Mouse (Mus musculus) left cerebral cortex, adult 8-10 months (tissue): ENCODE measurements around the gene Gpx3. TPM values are rescaled to one million over a fixed set of nuclear protein-coding genes. Genes with fewer than 3 reads are reported as not detected.
"Not testable (repeated sequence)": the region's sequence is repeated elsewhere in the genome, so short reads cannot be mapped to it uniquely, and the experiment has no call there.

Source experiments
- DNase-seq, 2 experiments: peaks; one replicate each; pipeline ENCODE4 v3.0.0; 2022; ENCODE audit warnings: low spot score in 2 of 2
- total RNA-seq, 4 experiments: library from RNA; stranded (reverse); gene quantifications; 2 replicates each; pipeline ENCODE4 v1.2.4; 2022

The Gpx3 gene
- total RNA-seq, 4 experiments from 2014 or later = 7.5 to 12.5 (median 10.4) TPM

- no peak for DNase-seq
Observed at GRCm38 (mm10) chr11:54936035-54936770, 34.0 kb downstream of the Gpx3 start.

- DNase-seq = no peak
Observed at GRCm38 (mm10) chr11:54936771-54937140, 34.5 kb downstream of the Gpx3 start.

GRCm38 (mm10) chr11:54939501-54939900 lies 37.2 kb downstream of the Gpx3 start:
- no peak for DNase-seq

- no peak for DNase-seq
Observed at GRCm38 (mm10) chr11:54940056-54940455, 37.8 kb downstream of the Gpx3 start.

- DNase-seq = no peak
Observed at GRCm38 (mm10) chr11:54944702-54945101, 42.4 kb downstream of the Gpx3 start.

GRCm38 (mm10) chr11:54949717-54950116 lies 47.5 kb downstream of the Gpx3 start:
- no peak for DNase-seq

- DNase-seq = no peak
Observed at GRCm38 (mm10) chr11:54950684-54951083, 48.4 kb downstream of the Gpx3 start.

- DNase-seq = no peak
Observed at GRCm38 (mm10) chr11:54952651-54953050, 50.4 kb downstream of the Gpx3 start.

- DNase-seq = peak in 1 of 2 experiments; percentile 35
Observed at GRCm38 (mm10) chr11:54953993-54954446, 51.8 kb downstream of the Gpx3 start.

- no peak for DNase-seq
Observed at GRCm38 (mm10) chr11:54954716-54955115, 52.5 kb downstream of the Gpx3 start.

- not testable (repeated sequence) for DNase-seq
Observed at GRCm38 (mm10) chr11:54955400-54955734, 53.1 kb downstream of the Gpx3 start.

GRCm38 (mm10) chr11:54955735-54956480 lies 53.7 kb downstream of the Gpx3 start:
- peak; percentile 98 to 99 for DNase-seq

GRCm38 (mm10) chr11:54956912-54957311 lies 54.7 kb downstream of the Gpx3 start:
- DNase-seq = no peak

GRCm38 (mm10) chr11:54957708-54958107 lies 55.5 kb downstream of the Gpx3 start:
- not testable (repeated sequence) for DNase-seq

GRCm38 (mm10) chr11:54958571-54959073 lies 56.4 kb downstream of the Gpx3 start:
- no peak for DNase-seq

Other genes with a start within 250 kb of the Gpx3 start
- gene Cdc42se2, start 114.8 kb upstream of the Gpx3 start, total RNA-seq = 100 to 1,000 TPM; 112 to 138 (median 115) TPM
- gene Lyrm7, start 41.5 kb upstream of the Gpx3 start, total RNA-seq = 10 to 100 TPM; 23.4 to 37.9 (median 27.9) TPM
- 100 to 1,000 TPM; 204 to 277 (median 234) TPM for gene Hint1, start 36.1 kb upstream of the Gpx3 start, total RNA-seq
- 10 to 100 TPM; 33.0 to 36.3 (median 34.9) TPM for gene Tnip1, start 60.5 kb downstream of the Gpx3 start, total RNA-seq
- 10 to 100 TPM; 81.9 to 92.8 (median 85.4) TPM for gene Anxa6, start 131.0 kb downstream of the Gpx3 start, total RNA-seq
- under 1 TPM; 0.44 to 0.50 (median 0.47) TPM for gene Ccdc69, start 175.7 kb downstream of the Gpx3 start, total RNA-seq
- 10 to 100 TPM; 30.5 to 41.8 (median 34.5) TPM for gene Gm2a, start 195.7 kb downstream of the Gpx3 start, total RNA-seq
- not detected for gene Slc36a3, start 249.3 kb downstream of the Gpx3 start, total RNA-seq